Mouse (Mus musculus): ENCODE results near the gene Diaph2. TPM values are rescaled to one million over a fixed set of nuclear protein-coding genes. Genes with fewer than 3 reads are reported as not detected.
A peak's percentile ranks its signal among the peaks of the same experiment; 100 is the strongest.

The Diaph2 gene
- polyA plus RNA-seq, 1 experiment from 2014 or later = 4.4 TPM

- ATAC-seq = no peak
- 75% methylated on average over 2 of the region's 2 CpGs for WGBS
These were observed 455.7 kb downstream of the Diaph2 start for GRCm38 (mm10) chrX:130205243-130205642.

GRCm38 (mm10) chrX:130212227-130212626, 462.7 kb downstream of the Diaph2 start:
- Histone ChIP-seq H3K36me3 (no peaks in the 10 kb centered on the region), H3K4me3 (replicated peaks) (no peak overlapping the region), H3K4me2 (replicated peaks) (no peak overlapping the region), H3K4me1 (replicated peaks) (no peaks in the 10 kb centered on the region), H3K27me3 (no peaks in the 10 kb centered on the region), H3K9me3 (no peaks in the 10 kb centered on the region), H3K27ac (no peak overlapping the region), H3K9ac (replicated peaks) (no peak overlapping the region)
- 92% methylated on average over 4 of the region's 4 CpGs for WGBS
- no peak for ATAC-seq

More at GRCm38 (mm10) chrX:130205243-130205642, 455.7 kb downstream of the Diaph2 start:
- no peak overlapping the region for H3K4me2 ChIP-seq (replicated peaks)
- H3K4me3 ChIP-seq (replicated peaks) = no peak overlapping the region
- H3K4me1 ChIP-seq (replicated peaks) = no peaks in the 10 kb centered on the region
- H3K27me3 ChIP-seq = no peaks in the 10 kb centered on the region
- H3K9ac ChIP-seq (replicated peaks) = no peak overlapping the region
- H3K9me3 ChIP-seq = no peaks in the 10 kb centered on the region
- no peak overlapping the region for H3K27ac ChIP-seq
- H3K36me3 ChIP-seq = no peaks in the 10 kb centered on the region

GRCm38 (mm10) chrX:130212759-130213158, 463.2 kb downstream of the Diaph2 start:
- Histone ChIP-seq H3K4me3 (replicated peaks) (no peak overlapping the region), H3K27ac (no peak overlapping the region), H3K4me2 (replicated peaks) (no peak overlapping the region), H3K36me3 (no peaks in the 10 kb centered on the region), H3K9ac (replicated peaks) (no peak overlapping the region), H3K27me3 (no peaks in the 10 kb centered on the region), H3K9me3 (no peaks in the 10 kb centered on the region), H3K4me1 (replicated peaks) (no peaks in the 10 kb centered on the region)
- no peak for ATAC-seq
- 88% methylated on average over 4 of the region's 4 CpGs for WGBS

- no peak for ATAC-seq
- Histone ChIP-seq H3K27me3 (no peaks in the 10 kb centered on the region), H3K4me2 (replicated peaks) (no peak overlapping the region), H3K4me3 (replicated peaks) (no peak overlapping the region), H3K9ac (replicated peaks) (no peak overlapping the region), H3K4me1 (replicated peaks) (no peaks in the 10 kb centered on the region), H3K27ac (no peak overlapping the region), H3K9me3 (no peaks in the 10 kb centered on the region), H3K36me3 (no peaks in the 10 kb centered on the region)
- WGBS = 84% methylated on average over 1 of the region's 1 CpGs
These were observed 480.5 kb downstream of the Diaph2 start for GRCm38 (mm10) chrX:130230045-130230444.

- WGBS = 80% methylated on average over 1 of the region's 1 CpGs
- no peak overlapping the region for H3K9ac ChIP-seq (replicated peaks)
- ATAC-seq = no peak
- H3K36me3 ChIP-seq = no peaks in the 10 kb centered on the region
- H3K9me3 ChIP-seq = no peaks in the 10 kb centered on the region
- H3K4me2 ChIP-seq (replicated peaks) = no peak overlapping the region
- H3K27ac ChIP-seq = no peak overlapping the region
- H3K4me3 ChIP-seq (replicated peaks) = no peak overlapping the region
- H3K27me3 ChIP-seq = no peaks in the 10 kb centered on the region
- no peaks in the 10 kb centered on the region for H3K4me1 ChIP-seq (replicated peaks)
These were observed 485.6 kb downstream of the Diaph2 start for GRCm38 (mm10) chrX:130235167-130235566.

GRCm38 (mm10) chrX:130246652-130247051, 497.1 kb downstream of the Diaph2 start:
- no peak for ATAC-seq
- H3K4me1 ChIP-seq (replicated peaks) = no peaks in the 10 kb centered on the region

GRCm38 (mm10) chrX:130253664-130254063, 504.1 kb downstream of the Diaph2 start:
- Histone ChIP-seq H3K9me3 (no peaks in the 10 kb centered on the region), H3K4me1 (replicated peaks) (no peaks in the 10 kb centered on the region), H3K27ac (no peak overlapping the region), H3K9ac (replicated peaks) (no peak overlapping the region), H3K36me3 (no peaks in the 10 kb centered on the region), H3K4me3 (replicated peaks) (no peak overlapping the region), H3K4me2 (replicated peaks) (no peak overlapping the region), H3K27me3 (no peaks in the 10 kb centered on the region)
- no peak for ATAC-seq
- WGBS = 87% methylated on average over 4 of the region's 4 CpGs

More at GRCm38 (mm10) chrX:130246652-130247051, 497.1 kb downstream of the Diaph2 start:
- Histone ChIP-seq H3K4me3 (replicated peaks) (no peak overlapping the region), H3K9me3 (no peaks in the 10 kb centered on the region), H3K27ac (no peak overlapping the region), H3K9ac (replicated peaks) (no peak overlapping the region), H3K27me3 (no peaks in the 10 kb centered on the region; the same call in 1 of the 2 replicates), H3K36me3 (no peaks in the 10 kb centered on the region), H3K4me2 (replicated peaks) (no peak overlapping the region)
- WGBS = 73% methylated on average over 1 of the region's 1 CpGs

- no peak for ATAC-seq
- no peaks in the 10 kb centered on the region for H3K9me3 ChIP-seq
- no peaks in the 10 kb centered on the region for H3K4me1 ChIP-seq (replicated peaks)
- H3K4me2 ChIP-seq (replicated peaks) = no peak overlapping the region
- H3K4me3 ChIP-seq (replicated peaks) = no peak overlapping the region
- H3K27ac ChIP-seq = no peak overlapping the region
- H3K27me3 ChIP-seq = no peaks in the 10 kb centered on the region
- no peak overlapping the region for H3K9ac ChIP-seq (replicated peaks)
- H3K36me3 ChIP-seq = no peaks in the 10 kb centered on the region
These were observed 516.2 kb downstream of the Diaph2 start for GRCm38 (mm10) chrX:130265707-130266106.

- Histone ChIP-seq H3K4me3 (replicated peaks) (no peak overlapping the region), H3K4me1 (replicated peaks) (no peaks in the 10 kb centered on the region), H3K27me3 (no peaks in the 10 kb centered on the region), H3K9me3 (0 out of 2 replicates have a peak, but pooled peaks cover 2% of the 10 kb centered on the region), H3K36me3 (no peaks in the 10 kb centered on the region), H3K9ac (replicated peaks) (no peak overlapping the region), H3K4me2 (replicated peaks) (no peak overlapping the region), H3K27ac (no peak overlapping the region)
- 86% methylated on average over 4 of the region's 4 CpGs for WGBS
- no peak for ATAC-seq
These were observed 529.6 kb downstream of the Diaph2 start for GRCm38 (mm10) chrX:130279144-130279543.

GRCm38 (mm10) chrX:130281484-130281883, 531.9 kb downstream of the Diaph2 start:
- H3K27me3 ChIP-seq = no peaks in the 10 kb centered on the region
- H3K4me1 ChIP-seq (replicated peaks) = no peaks in the 10 kb centered on the region
- no peak overlapping the region for H3K4me3 ChIP-seq (replicated peaks)
- WGBS = 73% methylated on average over 2 of the region's 2 CpGs
- no peak overlapping the region for H3K4me2 ChIP-seq (replicated peaks)
- H3K27ac ChIP-seq = no peak overlapping the region
- no peaks in the 10 kb centered on the region for H3K36me3 ChIP-seq
- 0 out of 2 replicates have a peak, but pooled peaks cover 2% of the 10 kb centered on the region for H3K9me3 ChIP-seq
- no peak for ATAC-seq
- H3K9ac ChIP-seq (replicated peaks) = no peak overlapping the region

- Histone ChIP-seq H3K4me1 (replicated peaks) (no peaks in the 10 kb centered on the region), H3K36me3 (no peaks in the 10 kb centered on the region), H3K4me2 (replicated peaks) (no peak overlapping the region), H3K4me3 (replicated peaks) (no peak overlapping the region), H3K9me3 (0 out of 2 replicates have a peak, but pooled peaks cover 2% of the 10 kb centered on the region), H3K27ac (no peak overlapping the region), H3K9ac (replicated peaks) (no peak overlapping the region), H3K27me3 (no peaks in the 10 kb centered on the region)
- 86% methylated on average over 9 of the region's 9 CpGs for WGBS
- no peak for ATAC-seq
These were observed 537.5 kb downstream of the Diaph2 start for GRCm38 (mm10) chrX:130287032-130287431.

GRCm38 (mm10) chrX:130289775-130290174, 540.2 kb downstream of the Diaph2 start:
- Histone ChIP-seq H3K9ac (replicated peaks) (no peak overlapping the region), H3K9me3 (no peaks in the 10 kb centered on the region), H3K4me3 (replicated peaks) (no peak overlapping the region), H3K27me3 (no peaks in the 10 kb centered on the region), H3K4me1 (replicated peaks) (no peaks in the 10 kb centered on the region), H3K27ac (no peak overlapping the region), H3K36me3 (no peaks in the 10 kb centered on the region), H3K4me2 (replicated peaks) (no peak overlapping the region)
- 87% methylated on average over 5 of the region's 5 CpGs for WGBS
- ATAC-seq = no peak

- Histone ChIP-seq H3K4me3 (replicated peaks) (no peak overlapping the region), H3K4me2 (replicated peaks) (no peak overlapping the region), H3K4me1 (replicated peaks) (no peaks in the 10 kb centered on the region), H3K9me3 (no peaks in the 10 kb centered on the region), H3K27ac (no peak overlapping the region), H3K36me3 (no peaks in the 10 kb centered on the region), H3K9ac (replicated peaks) (no peak overlapping the region), H3K27me3 (no peaks in the 10 kb centered on the region)
- peak; percentile 63 for ATAC-seq
These were observed 601.4 kb downstream of the Diaph2 start for GRCm38 (mm10) chrX:130350808-130351435.
